Mouse (Mus musculus): ENCODE results near the gene Gpr15. TPM values are rescaled to one million over a fixed set of nuclear protein-coding genes. Genes with fewer than 3 reads are reported as not detected.
A peak's percentile ranks its signal among the peaks of the same experiment; 100 is the strongest.

The Gpr15 gene
- total RNA-seq, 2 experiments from 2014 or later = not detected

GRCm38 (mm10) chr16:58670643-58671042, 48.2 kb downstream of the Gpr15 start:
- DNase-seq = no peak

GRCm38 (mm10) chr16:58669917-58670630, 48.8 kb downstream of the Gpr15 start, which contains the start of gene Cpox:
Cpox (plus strand) TSS chr16:58670292.
- peak; percentile 76 for DNase-seq

GRCm38 (mm10) chr16:58669264-58669663, 49.6 kb downstream of the Gpr15 start:
- peak; percentile 22 for DNase-seq

GRCm38 (mm10) chr16:58668586-58668985, 50.3 kb downstream of the Gpr15 start:
- DNase-seq = no peak

Small RNA genes within 50 kb of the gene (microRNA-seq; reads per million reads assigned to microRNA genes)
- 0 reads per million in 2 experiments for gene Gm27564

Other genes starting within 250 kb of the Gpr15 start
- 10 to 100 TPM; 23.4 to 29.1 TPM for gene St3gal6, start 194.8 kb downstream of the Gpr15 start, total RNA-seq (2021)
- gene Gm813, start 102.1 kb downstream of the Gpr15 start, total RNA-seq (2021) = not detected
- not detected for gene E330017A01Rik, start 80.3 kb downstream of the Gpr15 start, total RNA-seq (2021)
- gene Cpox, start 48.8 kb downstream of the Gpr15 start, total RNA-seq (2021) = 10 to 100 TPM; 17.5 to 18.0 TPM
- 10 to 100 TPM; 73.2 to 79.4 TPM for gene Cldnd1, start 8.8 kb upstream of the Gpr15 start, total RNA-seq (2021)
- gene Olfr172, start 44.1 kb upstream of the Gpr15 start, total RNA-seq (2021) = not detected
- not detected for gene Olfr173, start 81.2 kb upstream of the Gpr15 start, total RNA-seq (2021)
- not detected for gene Olfr175-ps1, start 107.7 kb upstream of the Gpr15 start, total RNA-seq (2021)
- not detected for gene Olfr177, start 155.7 kb upstream of the Gpr15 start, total RNA-seq (2021)
- not detected for gene Olfr178, start 173.0 kb upstream of the Gpr15 start, total RNA-seq (2021)
- not detected for gene Olfr181, start 209.7 kb upstream of the Gpr15 start, total RNA-seq (2021)
- not detected for gene Olfr180, start 210.3 kb upstream of the Gpr15 start, total RNA-seq (2021)

All from heart, postnatal 4 days (tissue).